Mouse (Mus musculus) G1E (cell line): ENCODE results near the gene Ndufb4. TPM values are rescaled to one million over a fixed set of nuclear protein-coding genes. Genes with fewer than 3 reads are reported as not detected.
A peak's percentile ranks its signal among the peaks of the same experiment; 100 is the strongest.

Experiments
- ATAC-seq: 2 replicates; pipeline ENCODE4 v1.8.0; 2016; ENCODE audit warnings: mild to moderate bottlenecking; ENCODE audit not compliant: insufficient number of reproducible peaks, poor library complexity, low FRiP score, severe bottlenecking; ENCODE audit errors: extremely low read depth
- DNase-seq: peaks from one replicate; pipeline ENCODE4 v3.0.0; 2012; ENCODE audit warnings: low spot score
- H3K27me3 ChIP-seq: 2 replicates; pipeline ENCODE4 v1.6.1; 2012; ENCODE audit warnings: mild to moderate bottlenecking, low read length, inconsistent platforms; ENCODE audit not compliant: insufficient read depth
- H3K36me3 ChIP-seq: replicated peaks from 2 replicates; pipeline ENCODE3; 2012; ENCODE audit warnings: mild to moderate bottlenecking, inconsistent platforms
- H3K4me1 ChIP-seq: 2 replicates; pipeline ENCODE4 v1.6.1; 2012; ENCODE audit warnings: low read depth, low read length, inconsistent platforms, mixed read lengths; ENCODE audit not compliant: insufficient read depth
- H3K4me3 ChIP-seq: 2 replicates; pipeline ENCODE4 v1.5.1; 2012; ENCODE audit warnings: low read depth, mild to moderate bottlenecking, inconsistent platforms, low read length, moderate library complexity, mixed read lengths
- H3K9me3 ChIP-seq: replicated peaks from 2 replicates; pipeline ENCODE4 v1.6.1; 2012; ENCODE audit warnings: inconsistent platforms
- CTCF ChIP-seq: IDR thresholded peaks from 2 replicates; pipeline ENCODE4 v1.5.1; 2012; ENCODE audit warnings: low read depth, low read length, inconsistent platforms, mixed read lengths
- GATA1 ChIP-seq: IDR thresholded peaks from 2 replicates; pipeline ENCODE4 v1.6.1; 2012; ENCODE audit warnings: borderline replicate concordance, low read length, inconsistent platforms, mixed read lengths
- GATA2 ChIP-seq: IDR thresholded peaks from 2 replicates; pipeline ENCODE4 v1.6.1; 2012; ENCODE audit warnings: low read depth, low read length, inconsistent platforms, borderline replicate concordance
- POLR2AphosphoS5 ChIP-seq: IDR thresholded peaks from 2 replicates; pipeline ENCODE4 v1.6.1; 2012; ENCODE audit warnings: low read depth, low read length, inconsistent platforms; ENCODE audit not compliant: insufficient replicate concordance
- TAL1 ChIP-seq: conservative IDR thresholded peaks from 2 replicates; pipeline ENCODE4 v1.6.1; 2012; ENCODE audit warnings: low read depth, low read length, inconsistent platforms, mixed read lengths
- polyA plus RNA-seq: library from polyadenylated mRNA; stranded (reverse); fragments of >175 nt; gene quantifications from 2 replicates; pipeline ENCODE4 v1.2.3, GENCODE M21; 2012
- total RNA-seq, 2 experiments: library from RNA; stranded (forward) in 1 of 2; stranded (reverse) in 1 of 2; fragments of 200-1000 nt in 1 of 2; fragments of >200 nt in 1 of 2; fragmentation: Nextera tagmentation in 1 of 2; gene quantifications; 2 replicates each; pipeline ENCODE4 v1.2.3; 2014 to 2017

Ndufb4 gene
- total and polyA plus RNA-seq, 3 experiments: 19.0 to 37.1 (median 34.9) TPM

- ATAC-seq (no peak), DNase-seq (no peak)
- H3K4me3 ChIP-seq: no peak overlapping the region
- TF ChIP-seq TAL1 (no peak), GATA1 (no peak), CTCF (no peak), POLR2AphosphoS5 (no peak), GATA2 (no peak)
- H3K36me3 ChIP-seq: no peaks in the 10 kb centered on the region
- peaks cover 57% of the 10 kb centered on the region for H3K4me1 ChIP-seq
- H3K9me3 ChIP-seq: no peaks in the 10 kb centered on the region
- peaks cover 10% of the 10 kb centered on the region; the same call in 1 of the 2 replicates for H3K27me3 ChIP-seq
Measured at GRCm38 (mm10) chr16:37690465-37690864, 36.2 kb upstream of the Ndufb4 start.

- Histone ChIP-seq H3K9me3 (no peaks in the 10 kb centered on the region), H3K36me3 (no peaks in the 10 kb centered on the region), H3K27me3 (peaks cover 10% of the 10 kb centered on the region; the same call in 1 of the 2 replicates), H3K4me1 (peaks cover 62% of the 10 kb centered on the region), H3K4me3 (no peak overlapping the region)
- TF ChIP-seq POLR2AphosphoS5 (no peak), CTCF (no peak), GATA2 (no peak), TAL1 (no peak), GATA1 (no peak)
- ATAC-seq: no peak
- DNase-seq: no peak
Measured at GRCm38 (mm10) chr16:37689934-37690333, 35.7 kb upstream of the Ndufb4 start.

- no peak for TF ChIP-seq CTCF
- no peak for TF ChIP-seq GATA2
- H3K4me3 ChIP-seq: no peak overlapping the region
- H3K4me1 ChIP-seq: peaks cover 67% of the 10 kb centered on the region
- ATAC-seq: peak; percentile 85
- DNase-seq: peak; percentile 79
- H3K9me3 ChIP-seq: no peaks in the 10 kb centered on the region
- no peaks in the 10 kb centered on the region for H3K36me3 ChIP-seq
- H3K27me3 ChIP-seq: peaks cover 7% of the 10 kb centered on the region; the same call in 1 of the 2 replicates
Measured at GRCm38 (mm10) chr16:37689251-37689926, 35.1 kb upstream of the Ndufb4 start.

GRCm38 (mm10) chr16:37688181-37688580 is 33.9 kb upstream of the Ndufb4 start:
- DNase-seq: no peak
- H3K4me3 ChIP-seq: no peak overlapping the region
- no peaks in the 10 kb centered on the region for H3K36me3 ChIP-seq
- TF ChIP-seq GATA2 (no peak), CTCF (peak; percentile 30; the same call in 1 of the 2 replicates)
- no peak for ATAC-seq
- H3K4me1 ChIP-seq: peaks cover 74% of the 10 kb centered on the region
- H3K27me3 ChIP-seq: peaks cover 9% of the 10 kb centered on the region
- H3K9me3 ChIP-seq: no peaks in the 10 kb centered on the region

GRCm38 (mm10) chr16:37687301-37687980 is 33.2 kb upstream of the Ndufb4 start:
- Histone ChIP-seq H3K4me1 (peaks cover 82% of the 10 kb centered on the region), H3K4me3 (peak overlapping the region; percentile 67), H3K36me3 (no peaks in the 10 kb centered on the region), H3K27me3 (peaks cover 9% of the 10 kb centered on the region), H3K9me3 (no peaks in the 10 kb centered on the region)
- DNase-seq: no peak
- peak; percentile 45 for ATAC-seq
- TF ChIP-seq TAL1 (no peak), CTCF (no peak), GATA1 (no peak), POLR2AphosphoS5 (no peak), GATA2 (no peak)

GRCm38 (mm10) chr16:37686834-37687233 is 32.6 kb upstream of the Ndufb4 start:
- H3K36me3 ChIP-seq: no peaks in the 10 kb centered on the region
- ATAC-seq: 0 out of 2 replicates have a peak, but pooled peaks have one; percentile 2
- peaks cover 9% of the 10 kb centered on the region for H3K27me3 ChIP-seq
- peak overlapping the region; percentile 67 for H3K4me3 ChIP-seq
- peaks cover 88% of the 10 kb centered on the region for H3K4me1 ChIP-seq
- H3K9me3 ChIP-seq: no peaks in the 10 kb centered on the region
- TF ChIP-seq TAL1 (no peak; the same call in 1 of the 2 replicates), GATA1 (no peak), CTCF (no peak), GATA2 (no peak), POLR2AphosphoS5 (no peak)
- no peak for DNase-seq
